Mouse (Mus musculus) fat pad, adult 2 months (tissue): ENCODE measurements around the gene Jkamp.
"Not testable (repeated sequence)": the region's sequence is repeated elsewhere in the genome, so short reads cannot be mapped to it uniquely, and the experiment has no call there.

Experiments
- DNase-seq: peaks from one replicate; pipeline ENCODE4 v3.0.0-alpha.2; 2011; ENCODE audit warnings: low read depth, low spot score; ENCODE audit errors: extremely low read depth

The Jkamp gene

GRCm38 (mm10) chr12:72085329-72086165, at the start of gene Jkamp, which contains the start of gene L3hypdh:
Gene Jkamp (plus strand): TSS chr12:72085589.
Gene L3hypdh (minus strand): TSS chr12:72085439.
- peak; percentile 96 for DNase-seq

- DNase-seq = no peak
These were observed 49.2 kb upstream of the Jkamp start for GRCm38 (mm10) chr12:72036097-72036661.

GRCm38 (mm10) chr12:72037049-72037448, 48.3 kb upstream of the Jkamp start:
- no peak for DNase-seq

GRCm38 (mm10) chr12:72038866-72039265, 46.5 kb upstream of the Jkamp start:
- no peak for DNase-seq

GRCm38 (mm10) chr12:72039501-72039900, 45.9 kb upstream of the Jkamp start:
- no peak for DNase-seq

- DNase-seq = no peak
These were observed 44.2 kb upstream of the Jkamp start for GRCm38 (mm10) chr12:72041238-72041637.

GRCm38 (mm10) chr12:72047513-72047912, 37.9 kb upstream of the Jkamp start:
- DNase-seq = no peak

GRCm38 (mm10) chr12:72050156-72050555, 35.2 kb upstream of the Jkamp start:
- not testable (repeated sequence) for DNase-seq

- DNase-seq = no peak
These were observed 34.6 kb upstream of the Jkamp start for GRCm38 (mm10) chr12:72050821-72051220.

GRCm38 (mm10) chr12:72052571-72052970, 32.8 kb upstream of the Jkamp start:
- DNase-seq = no peak

GRCm38 (mm10) chr12:72053303-72053702, 32.1 kb upstream of the Jkamp start:
- DNase-seq = no peak

- DNase-seq = no peak
These were observed 31.5 kb upstream of the Jkamp start for GRCm38 (mm10) chr12:72053851-72054250.

- DNase-seq = no peak
These were observed 27.6 kb upstream of the Jkamp start for GRCm38 (mm10) chr12:72057780-72058179.

GRCm38 (mm10) chr12:72069626-72070326, 15.6 kb upstream of the Jkamp start:
- no peak for DNase-seq

- no peak for DNase-seq
These were observed 14.8 kb upstream of the Jkamp start, which contains the start of gene Gpr135 for GRCm38 (mm10) chr12:72070327-72071269. Gene Gpr135 (minus strand): TSS chr12:72071125.

- DNase-seq = no peak
These were observed 7.1 kb upstream of the Jkamp start for GRCm38 (mm10) chr12:72078248-72078647.

- DNase-seq = no peak
These were observed 3.4 kb upstream of the Jkamp start for GRCm38 (mm10) chr12:72081961-72082360.

- DNase-seq = no peak
These were observed 3.0 kb upstream of the Jkamp start for GRCm38 (mm10) chr12:72082370-72082769.

GRCm38 (mm10) chr12:72083265-72083664, 2.1 kb upstream of the Jkamp start:
- no peak for DNase-seq

- DNase-seq = no peak
These were observed 947 bp upstream of the Jkamp start for GRCm38 (mm10) chr12:72084261-72085023.
